Mouse (Mus musculus): ENCODE results near the gene Spg20.

Spg20 gene

GRCm38 (mm10) chr3:55114313-55115065, 2.6 kb downstream of the Spg20 start:
- H3K27me3 ChIP-seq (ENCODE audit: control insufficient read depth, insufficient read depth, low read length, poor library complexity, severe bottlenecking), result no peaks in the 10 kb centered on the region
- H3K36me3 ChIP-seq (ENCODE audit: control insufficient read depth, insufficient read depth, low read length, poor library complexity, severe bottlenecking), result no peaks in the 10 kb centered on the region
- no peak for DNase-seq (ENCODE audit: low read depth, low spot score)

DNA sequence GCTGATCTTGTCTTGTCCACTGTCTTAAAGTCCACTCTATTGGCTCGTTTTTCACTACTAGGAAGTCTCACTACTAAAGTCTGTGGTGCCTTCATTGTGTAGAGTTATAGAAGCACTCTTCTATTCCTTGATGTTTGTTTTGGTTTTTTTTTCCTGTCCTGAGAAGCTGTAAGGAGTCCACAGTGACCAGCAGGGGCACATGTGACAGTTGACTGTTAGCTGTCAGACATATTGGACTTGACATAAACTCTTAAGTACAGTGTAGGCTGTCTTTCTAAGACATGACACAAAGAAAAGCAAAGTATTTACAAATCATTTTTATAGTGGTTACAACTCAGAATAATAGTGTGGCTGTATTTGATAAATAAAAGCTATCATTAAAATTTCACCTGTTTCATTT, 3.2 kb downstream of the Spg20 start:
- Histone ChIP-seq H3K36me3 (ENCODE audit: control insufficient read depth, insufficient read depth, low read length, poor library complexity, severe bottlenecking) (no peaks in the 10 kb centered on the region; the same call in 1 of the 2 replicates), H3K27me3 (ENCODE audit: control insufficient read depth, insufficient read depth, low read length, poor library complexity, severe bottlenecking) (no peaks in the 10 kb centered on the region)
- no peak for DNase-seq (ENCODE audit: low read depth, low spot score)

DNA sequence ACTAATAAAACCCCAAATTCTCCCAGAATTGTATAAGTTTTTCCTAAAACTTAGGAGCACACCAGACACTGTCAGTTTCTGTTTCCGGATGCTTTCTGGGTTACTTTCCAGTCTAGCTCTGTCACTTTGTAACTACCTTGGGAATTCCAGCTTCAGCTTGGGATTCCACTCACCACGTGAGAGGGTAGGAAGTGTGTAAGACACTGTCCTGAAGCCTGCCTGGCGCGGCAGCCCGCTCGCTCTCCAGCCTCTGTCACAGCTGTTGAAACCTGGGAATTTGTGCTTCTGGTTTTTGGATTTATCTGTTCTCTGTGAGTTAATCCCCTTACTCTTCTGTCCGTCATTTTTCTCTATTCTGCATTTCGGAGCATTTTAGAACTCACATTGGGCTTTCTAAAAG, 4.1 kb downstream of the Spg20 start:
- no peak for DNase-seq (ENCODE audit: low read depth, low spot score)
- Histone ChIP-seq H3K36me3 (ENCODE audit: control insufficient read depth, insufficient read depth, low read length, poor library complexity, severe bottlenecking) (no peaks in the 10 kb centered on the region; the same call in 1 of the 2 replicates), H3K27me3 (ENCODE audit: control insufficient read depth, insufficient read depth, low read length, poor library complexity, severe bottlenecking) (no peaks in the 10 kb centered on the region)

GRCm38 (mm10) chr3:55119275-55119898, 7.5 kb downstream of the Spg20 start:
- DNase-seq (ENCODE audit: low read depth, low spot score), result no peak

DNA sequence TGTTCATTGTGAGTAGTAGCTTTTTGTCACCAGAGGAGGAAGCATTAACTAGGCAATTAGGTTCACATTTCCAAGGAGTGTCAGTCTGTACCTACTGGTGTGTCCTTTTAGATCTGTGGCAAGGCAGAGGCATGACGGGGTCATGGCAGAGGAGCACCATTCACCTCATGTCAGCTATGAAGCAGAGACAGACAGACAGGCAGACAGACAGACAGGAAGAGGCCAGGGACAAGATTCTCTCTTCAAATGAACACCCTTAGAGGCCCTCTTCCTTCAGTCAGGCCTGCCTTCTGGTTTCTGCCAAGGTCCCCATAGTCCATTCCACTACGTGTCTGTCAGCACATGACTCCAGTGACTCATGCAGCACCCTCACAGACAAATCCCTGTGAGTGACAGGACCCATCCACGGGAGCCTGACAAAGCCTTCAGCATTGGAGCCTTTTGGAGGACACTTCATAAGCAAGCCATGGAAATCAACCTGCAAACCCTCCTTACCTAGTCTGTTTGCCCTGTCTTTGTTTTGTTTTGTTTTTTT, 10.5 kb downstream of the Spg20 start:
- Histone ChIP-seq H3K27me3 (ENCODE audit: control insufficient read depth, insufficient read depth, low read length, poor library complexity, severe bottlenecking) (no peaks in the 10 kb centered on the region), H3K36me3 (ENCODE audit: control insufficient read depth, insufficient read depth, low read length, poor library complexity, severe bottlenecking) (no peaks in the 10 kb centered on the region; the same call in 1 of the 2 replicates)
- no peak for DNase-seq (ENCODE audit: low read depth, low spot score)

More at GRCm38 (mm10) chr3:55119275-55119898, 7.5 kb downstream of the Spg20 start:
- no peaks in the 10 kb centered on the region; the same call in 1 of the 2 replicates for H3K36me3 ChIP-seq (ENCODE audit: control insufficient read depth, insufficient read depth, low read length, poor library complexity, severe bottlenecking)
- H3K27me3 ChIP-seq (ENCODE audit: control insufficient read depth, insufficient read depth, low read length, poor library complexity, severe bottlenecking), result no peaks in the 10 kb centered on the region

DNA sequence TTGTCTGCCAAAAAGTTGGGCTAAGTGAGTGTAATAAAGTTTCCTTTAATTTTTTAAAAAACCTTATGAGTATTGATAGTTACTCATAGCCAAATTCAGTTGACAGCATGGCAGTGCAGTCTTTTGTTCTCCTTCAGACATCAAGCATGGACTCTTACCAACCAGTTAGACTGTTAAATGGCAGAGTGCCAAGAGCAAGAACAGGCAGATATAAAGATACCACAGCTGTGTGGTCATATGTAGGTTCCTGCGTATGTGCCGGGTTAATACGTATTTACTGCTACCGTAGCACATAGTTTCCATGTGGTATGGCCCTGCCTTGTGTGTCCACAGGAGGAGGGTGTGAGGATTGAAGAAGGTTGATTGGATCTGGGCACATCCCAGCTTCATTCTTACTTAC, 11.2 kb downstream of the Spg20 start:
- DNase-seq (ENCODE audit: low read depth, low spot score), result no peak
- H3K27me3 ChIP-seq (ENCODE audit: control insufficient read depth, insufficient read depth, low read length, poor library complexity, severe bottlenecking), result no peaks in the 10 kb centered on the region
- no peaks in the 10 kb centered on the region; the same call in 1 of the 2 replicates for H3K36me3 ChIP-seq (ENCODE audit: control insufficient read depth, insufficient read depth, low read length, poor library complexity, severe bottlenecking)

DNA sequence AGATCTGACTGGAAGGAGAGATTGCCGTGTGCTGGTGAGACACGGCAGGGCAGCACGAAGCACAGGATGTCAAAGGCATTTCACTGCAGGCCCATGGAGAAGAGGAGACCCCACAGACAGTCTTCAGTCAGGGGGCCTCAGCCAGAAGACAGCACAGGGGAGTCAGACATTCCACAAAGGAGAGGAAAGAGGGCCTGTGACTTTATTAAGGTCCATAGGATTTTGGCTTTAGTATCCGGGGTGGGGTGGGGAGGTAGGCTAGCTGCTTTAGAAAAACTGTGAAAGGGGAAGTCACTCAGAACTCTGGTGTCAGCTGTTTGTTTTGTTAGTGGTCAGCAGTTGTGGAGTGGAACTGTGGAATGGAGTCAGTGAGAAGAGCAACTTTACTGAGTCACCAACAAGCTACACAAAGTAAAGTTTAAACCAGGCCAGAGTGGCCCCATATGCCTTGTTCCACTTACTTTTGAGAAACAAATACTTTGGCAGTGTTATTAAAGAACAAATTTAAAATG, 17.3 kb downstream of the Spg20 start:
- DNase-seq (ENCODE audit: low read depth, low spot score), result no peak
- H3K27me3 ChIP-seq (ENCODE audit: control insufficient read depth, insufficient read depth, low read length, poor library complexity, severe bottlenecking), result no peaks in the 10 kb centered on the region
- H3K36me3 ChIP-seq (ENCODE audit: control insufficient read depth, insufficient read depth, low read length, poor library complexity, severe bottlenecking), result peaks cover 3% of the 10 kb centered on the region; the same call in 1 of the 2 replicates

DNA sequence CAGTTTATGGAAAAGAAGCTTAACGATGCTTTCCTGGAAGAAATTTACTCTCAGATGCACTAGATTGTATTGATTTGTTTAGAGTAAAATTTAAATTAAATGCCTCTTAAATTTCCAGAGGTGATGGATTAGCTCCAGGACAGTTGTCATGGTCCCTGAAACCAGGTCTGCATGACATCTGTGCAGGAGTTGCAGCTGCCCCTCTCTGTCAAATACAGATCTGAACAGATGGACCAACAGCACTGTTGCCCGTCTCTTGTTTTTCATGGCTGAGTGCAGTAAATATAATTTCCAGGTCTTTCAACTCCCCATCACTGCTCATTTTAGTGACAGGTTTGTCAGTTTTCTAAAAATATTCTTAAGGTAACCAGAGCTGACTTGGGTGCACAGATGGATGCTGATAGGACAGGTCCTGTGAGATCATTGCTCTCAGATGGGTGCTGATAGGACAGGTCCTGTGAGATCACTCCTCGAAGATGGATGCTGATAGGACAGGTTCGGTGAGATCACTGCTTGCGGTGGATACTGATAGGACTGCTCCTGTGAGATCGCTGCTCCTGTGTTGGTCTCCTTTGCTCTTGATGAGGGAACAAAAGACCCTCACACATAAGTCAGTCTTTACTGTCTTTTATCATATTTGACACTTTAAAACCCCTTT, 19.8 kb downstream of the Spg20 start:
- DNase-seq (ENCODE audit: low read depth, low spot score), result no peak
- Histone ChIP-seq H3K27me3 (ENCODE audit: control insufficient read depth, insufficient read depth, low read length, poor library complexity, severe bottlenecking) (no peaks in the 10 kb centered on the region), H3K36me3 (ENCODE audit: control insufficient read depth, insufficient read depth, low read length, poor library complexity, severe bottlenecking) (peaks cover 3% of the 10 kb centered on the region; the same call in 1 of the 2 replicates)

DNA sequence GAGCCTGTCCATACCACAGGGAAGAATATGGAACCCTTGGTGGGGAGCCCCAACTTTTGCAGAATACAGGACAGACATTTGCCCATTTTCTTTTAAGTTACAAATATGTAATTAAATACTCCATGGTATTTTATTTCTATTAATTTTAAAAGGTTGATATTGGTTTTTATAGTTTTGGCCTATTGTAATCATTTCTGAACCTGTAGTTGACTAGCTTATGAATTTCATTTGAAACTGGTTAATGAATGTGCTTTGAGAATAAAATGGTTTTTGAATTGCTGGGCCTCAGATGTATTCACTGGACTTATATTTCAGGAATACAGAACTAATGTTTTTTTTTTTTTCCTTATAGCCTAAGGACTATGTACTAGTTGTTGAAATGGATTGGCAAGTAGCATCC, 25.1 kb downstream of the Spg20 start, which contains the start of gene Ccdc169:
Gene Ccdc169 (plus strand): TSS at position 301 of the 400 bp plus-strand sequence.
- no peak for DNase-seq (ENCODE audit: low read depth, low spot score)
- Histone ChIP-seq H3K36me3 (ENCODE audit: control insufficient read depth, insufficient read depth, low read length, poor library complexity, severe bottlenecking) (no peaks in the 10 kb centered on the region), H3K27me3 (ENCODE audit: control insufficient read depth, insufficient read depth, low read length, poor library complexity, severe bottlenecking) (no peaks in the 10 kb centered on the region)

DNA sequence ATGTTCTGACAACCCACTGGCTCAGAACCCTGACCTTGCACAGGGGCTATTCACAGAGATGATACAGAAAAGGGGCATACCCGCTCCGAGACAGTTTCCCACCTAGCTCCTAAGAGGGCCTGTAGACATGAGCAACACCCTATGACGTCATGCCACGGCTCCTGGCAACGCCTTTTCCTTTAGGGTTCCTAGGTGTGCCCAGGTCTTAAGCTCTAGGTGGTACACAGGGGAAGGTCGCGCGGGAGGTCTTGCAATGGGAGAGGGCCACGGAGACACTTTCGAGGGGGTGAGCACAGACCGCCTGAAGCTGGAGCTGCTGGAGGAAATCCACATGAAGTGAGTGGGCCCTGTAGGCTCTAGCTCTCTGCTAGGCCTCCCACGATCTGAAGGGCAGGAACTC, 27.9 kb downstream of the Spg20 start:
- Histone ChIP-seq H3K36me3 (ENCODE audit: control insufficient read depth, insufficient read depth, low read length, poor library complexity, severe bottlenecking) (no peaks in the 10 kb centered on the region), H3K27me3 (ENCODE audit: control insufficient read depth, insufficient read depth, low read length, poor library complexity, severe bottlenecking) (no peaks in the 10 kb centered on the region)
- no peak for DNase-seq (ENCODE audit: low read depth, low spot score)

- DNase-seq (ENCODE audit: low read depth, low spot score), result no peak
- Histone ChIP-seq H3K27me3 (ENCODE audit: control insufficient read depth, insufficient read depth, low read length, poor library complexity, severe bottlenecking) (no peaks in the 10 kb centered on the region), H3K36me3 (ENCODE audit: control insufficient read depth, insufficient read depth, low read length, poor library complexity, severe bottlenecking) (no peaks in the 10 kb centered on the region)
These were observed 29.5 kb downstream of the Spg20 start for GRCm38 (mm10) chr3:55141401-55141800.

GRCm38 (mm10) chr3:55144916-55145315, 33.0 kb downstream of the Spg20 start:
- Histone ChIP-seq H3K27me3 (ENCODE audit: control insufficient read depth, insufficient read depth, low read length, poor library complexity, severe bottlenecking) (no peaks in the 10 kb centered on the region), H3K36me3 (ENCODE audit: control insufficient read depth, insufficient read depth, low read length, poor library complexity, severe bottlenecking) (no peaks in the 10 kb centered on the region)
- no peak for DNase-seq (ENCODE audit: low read depth, low spot score)

- H3K36me3 ChIP-seq (ENCODE audit: control insufficient read depth, insufficient read depth, low read length, poor library complexity, severe bottlenecking), result no peaks in the 10 kb centered on the region
- H3K27me3 ChIP-seq (ENCODE audit: control insufficient read depth, insufficient read depth, low read length, poor library complexity, severe bottlenecking), result no peaks in the 10 kb centered on the region
- DNase-seq (ENCODE audit: low read depth, low spot score), result no peak
These were observed 34.5 kb downstream of the Spg20 start for GRCm38 (mm10) chr3:55146441-55146840.

DNA sequence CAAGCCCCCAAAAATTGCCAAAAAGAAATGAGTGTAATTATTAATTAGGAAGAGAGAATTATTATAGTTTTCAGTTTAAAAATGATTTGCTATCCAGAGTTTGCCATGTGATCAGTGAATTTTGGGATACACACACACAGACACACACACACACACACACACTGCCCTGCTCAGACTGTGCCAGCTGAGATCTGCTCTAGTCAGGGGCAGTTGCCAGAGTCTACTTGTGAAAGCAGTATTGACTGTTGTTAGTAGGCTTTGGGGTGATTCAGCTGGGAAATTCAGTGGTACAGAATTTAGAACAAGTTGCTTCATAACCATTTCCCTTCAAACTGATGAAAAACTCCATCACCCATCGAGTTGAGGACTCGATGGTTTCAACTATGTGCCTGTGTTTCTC, 35.2 kb downstream of the Spg20 start:
- DNase-seq (ENCODE audit: low read depth, low spot score), result no peak
- no peaks in the 10 kb centered on the region for H3K36me3 ChIP-seq (ENCODE audit: control insufficient read depth, insufficient read depth, low read length, poor library complexity, severe bottlenecking)
- H3K27me3 ChIP-seq (ENCODE audit: control insufficient read depth, insufficient read depth, low read length, poor library complexity, severe bottlenecking), result no peaks in the 10 kb centered on the region

GRCm38 (mm10) chr3:55148091-55148490, 36.2 kb downstream of the Spg20 start:
- Histone ChIP-seq H3K36me3 (ENCODE audit: control insufficient read depth, insufficient read depth, low read length, poor library complexity, severe bottlenecking) (no peaks in the 10 kb centered on the region), H3K27me3 (ENCODE audit: control insufficient read depth, insufficient read depth, low read length, poor library complexity, severe bottlenecking) (no peaks in the 10 kb centered on the region)
- DNase-seq (ENCODE audit: low read depth, low spot score), result no peak

Data from splenic B cell, adult 2 months (primary cell).